In genomic region chr12:107539683-107540082, GRCm38 (mm10) we compare ENCODE assay signal across 22 mouse cellular contexts. TPM values are rescaled to one million over a fixed set of nuclear protein-coding genes. Genes with fewer than 3 reads are reported as not detected.
"Had no signal": no experiment of that assay in that cellular context is flagged by ENCODE, and none has a peak within 500 bp of the region (broad histone marks: within the 10 kb centered on the region; RNA-seq: fewer than 3 reads in every experiment).

No protein-coding gene starts in this region.

- H3K36me3 ChIP-seq: limb, embryonic 10.5 days; liver, embryonic 15.5 days; midbrain, embryonic 13.5 days had no signal

- H3K27me3 ChIP-seq: liver, embryonic 15.5 days; midbrain, embryonic 13.5 days had no signal

- H3K9me3 ChIP-seq: limb, embryonic 10.5 days; liver, embryonic 15.5 days; midbrain, embryonic 13.5 days had no signal

- H3K4me1 ChIP-seq: limb, embryonic 10.5 days; liver, embryonic 15.5 days; midbrain, embryonic 13.5 days had no signal

- ATAC-seq: midbrain, embryonic 13.5 days had no signal

- H3K9ac ChIP-seq: hindbrain, embryonic 14.5 days; liver, embryonic 15.5 days; midbrain, embryonic 13.5 days had no signal

- H3K27ac ChIP-seq: hindbrain, embryonic 14.5 days; left cerebral cortex, adult 2 months; limb, embryonic 10.5 days; liver, embryonic 15.5 days; midbrain, embryonic 13.5 days had no signal

- DNase-seq: kidney, adult 18-20 months; kidney, postnatal 10 days; kidney, postnatal 4 days; lung, postnatal 10 days; right cerebral cortex, postnatal 25 days; thymus, adult 18-20 months; thymus, postnatal 14 days had no signal

- H3K4me2 ChIP-seq: hindbrain, embryonic 14.5 days; liver, embryonic 15.5 days; midbrain, embryonic 13.5 days had no signal

- H3K4me3 ChIP-seq: left cerebral cortex, adult 2 months; limb, embryonic 10.5 days; liver, embryonic 15.5 days; midbrain, embryonic 13.5 days had no signal

RNA-seq across cellular contexts. Expression of gene 3110018I06Rik, which starts 51.3 kb away (rescaled TPM):
- total RNA-seq: layer of hippocampus, adult 8-10 months; layer of hippocampus, postnatal 14 days; left cerebral cortex, adult 2 months; left cerebral cortex, postnatal 14 days; megakaryocyte-erythroid progenitor cell, adult 5-6 weeks; midbrain, postnatal 0 days had no signal
- polyA plus RNA-seq: hindbrain, embryonic 14.5 days; kidney, embryonic 14.5 days; limb, embryonic 10.5 days; limb, embryonic 14.5 days; liver, embryonic 15.5 days; midbrain, embryonic 13.5 days; midbrain, postnatal 0 days; neural tube, embryonic 14.5 days; small intestine, adult 2 months; urinary bladder, adult 2 months had no signal
